Mouse (Mus musculus): ENCODE measurements at regions not wholly inside any gene's neighbourhood (a gene's known extent, or its start where the extent isn't known, plus 50 kb on each side); places are given as distances from the start of the nearest gene placed in this dataset.

DNA sequence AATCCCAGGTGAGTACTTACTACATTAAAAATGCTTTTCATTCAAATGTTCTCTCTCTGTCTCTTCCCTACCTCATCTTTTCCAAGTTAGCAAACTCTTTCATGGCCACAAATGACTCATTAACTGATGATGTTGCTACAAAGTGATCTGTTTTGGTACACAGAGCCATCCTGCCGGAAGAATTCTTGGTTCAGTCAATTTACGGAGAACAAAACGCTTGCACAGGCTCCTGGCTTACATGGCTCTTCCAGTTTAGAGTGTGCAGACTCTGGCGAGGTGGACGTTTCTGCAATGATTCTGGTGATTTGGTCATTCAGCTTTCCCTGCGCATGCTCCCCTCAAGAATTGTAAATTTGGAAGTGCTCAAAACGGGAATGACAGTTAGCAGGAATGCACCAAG lies 131.4 kb upstream of the Sel1l start:
- no peak for DNase-seq (ENCODE audit: low read depth)

DNA sequence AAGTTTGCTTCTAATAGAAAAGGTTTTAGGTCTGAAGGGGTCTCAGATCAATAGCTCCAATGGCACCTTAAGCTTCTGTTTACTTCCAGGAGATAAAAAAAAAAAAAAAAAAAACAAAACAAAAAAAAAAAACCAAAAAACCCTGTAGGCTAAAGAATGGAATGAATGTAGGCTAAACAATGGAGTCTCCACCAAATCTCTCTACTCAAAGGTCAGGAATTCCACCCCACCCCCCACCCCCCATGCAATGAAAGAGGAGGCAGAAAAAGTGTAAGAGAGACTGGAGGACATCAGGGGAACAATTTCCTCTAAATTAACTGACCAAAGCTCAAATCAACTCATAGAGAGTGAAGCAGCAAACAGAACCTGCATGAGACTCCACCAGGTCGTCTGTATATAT lies 122.1 kb upstream of the Sel1l start:
- DNase-seq (ENCODE audit: low read depth), result no peak

DNA sequence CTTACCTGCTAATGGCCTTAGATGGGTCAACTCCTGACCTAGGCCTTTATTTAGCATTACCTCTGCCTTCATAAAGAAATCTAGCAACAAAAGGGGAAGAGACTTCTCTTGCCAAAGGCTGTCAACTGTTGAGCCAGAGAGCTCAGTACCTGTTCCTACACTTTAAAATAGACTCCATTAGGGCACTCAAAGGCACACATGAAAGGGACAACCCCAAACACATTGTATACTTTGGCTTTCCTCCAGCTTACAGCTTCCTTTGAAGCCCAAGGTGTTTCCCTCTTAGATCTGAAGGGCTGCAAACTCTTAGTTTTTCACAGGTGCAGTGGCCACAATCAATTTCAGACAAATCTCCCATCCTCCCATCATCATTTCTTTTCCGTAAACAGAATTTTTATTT lies 117.0 kb upstream of the Sel1l start:
- DNase-seq (ENCODE audit: low read depth), result no peak

DNA sequence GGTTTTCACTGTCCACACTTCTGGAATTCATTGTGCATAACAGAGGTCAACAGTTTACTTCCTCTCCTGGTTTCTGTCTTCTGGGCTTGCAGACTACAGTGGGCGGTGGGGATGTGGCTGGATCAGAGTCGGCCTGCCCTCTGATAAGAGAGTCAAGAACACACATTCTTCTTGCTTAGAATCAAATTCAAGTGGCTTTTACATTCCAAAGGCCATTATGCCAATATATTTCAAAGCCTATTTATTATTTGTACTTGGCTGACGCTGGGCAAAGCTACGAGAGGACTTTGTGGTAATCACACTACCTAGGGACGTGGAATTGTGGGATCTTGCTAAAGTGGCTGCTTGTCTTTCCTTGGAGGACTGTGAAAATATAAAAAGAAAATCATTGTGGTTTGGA lies 114.3 kb upstream of the Sel1l start:
- no peak for DNase-seq (ENCODE audit: low read depth)

DNA sequence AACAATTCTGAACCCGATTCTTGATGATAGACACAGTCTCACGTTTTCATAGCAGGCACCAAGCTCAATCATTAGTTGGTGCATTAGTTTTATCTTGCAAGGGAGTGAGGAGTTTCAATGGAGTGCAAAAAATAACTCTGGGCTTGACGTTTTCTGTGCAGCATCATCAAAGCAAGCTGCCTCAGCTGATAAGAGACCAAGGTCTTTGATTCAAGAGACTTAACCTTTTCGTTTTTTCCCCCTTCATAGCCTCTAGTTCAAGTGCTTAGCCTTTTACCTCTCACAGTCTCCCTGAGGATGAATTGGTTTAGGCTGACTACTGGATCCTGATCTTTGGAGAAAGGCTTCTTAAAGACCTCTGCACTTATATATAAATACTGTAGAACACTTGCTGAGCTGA lies 109.1 kb upstream of the Sel1l start:
- no peak for DNase-seq (ENCODE audit: low read depth)

DNA sequence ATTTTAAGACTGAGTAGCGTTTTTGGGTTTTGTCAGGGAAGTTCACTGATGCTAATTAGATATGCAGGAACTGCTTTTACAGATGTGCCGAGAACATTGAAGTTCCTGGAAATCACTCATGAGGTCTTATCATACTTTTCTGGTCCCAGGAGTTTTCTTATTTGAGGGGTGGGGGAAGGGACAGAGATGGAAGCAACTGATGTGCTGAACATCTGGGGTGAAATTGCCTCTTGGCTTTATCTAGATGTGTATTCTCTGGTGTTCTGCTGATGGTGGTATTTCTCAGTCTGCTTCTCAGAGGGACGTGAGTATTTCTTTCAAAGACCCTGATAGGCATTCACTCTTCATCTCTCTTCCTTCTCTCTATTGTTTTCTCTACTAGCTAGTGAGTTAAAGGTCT lies 107.5 kb upstream of the Sel1l start:
- no peak for DNase-seq (ENCODE audit: low read depth)

DNA sequence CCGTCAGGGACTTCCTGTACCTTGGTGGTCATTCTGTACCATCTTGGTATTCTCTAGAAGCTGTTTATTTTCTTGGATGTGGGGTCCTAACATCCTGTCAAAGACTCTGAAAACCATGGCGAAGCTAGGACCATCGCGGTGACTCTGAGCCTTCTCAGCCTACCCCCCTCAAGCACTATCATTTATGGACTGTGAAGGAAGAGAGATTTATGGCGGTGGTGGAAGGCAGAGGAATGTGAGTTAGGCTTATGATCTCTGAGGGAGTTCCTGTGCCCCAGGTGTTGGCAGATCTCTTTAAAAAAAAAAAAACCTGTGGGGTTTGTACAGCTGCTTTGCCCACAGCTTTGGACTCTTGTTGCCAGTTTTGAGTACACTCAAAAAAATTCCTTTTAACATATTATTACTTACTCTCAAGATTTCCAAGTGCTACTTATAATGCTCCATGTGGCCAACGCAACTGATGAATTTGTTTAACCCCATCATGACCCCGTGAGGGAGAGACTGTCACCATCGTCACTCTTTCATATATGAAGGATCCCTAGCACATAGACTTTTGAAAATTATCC lies 99.7 kb upstream of the Sel1l start:
- DNase-seq (ENCODE audit: low read depth), result no peak

DNA sequence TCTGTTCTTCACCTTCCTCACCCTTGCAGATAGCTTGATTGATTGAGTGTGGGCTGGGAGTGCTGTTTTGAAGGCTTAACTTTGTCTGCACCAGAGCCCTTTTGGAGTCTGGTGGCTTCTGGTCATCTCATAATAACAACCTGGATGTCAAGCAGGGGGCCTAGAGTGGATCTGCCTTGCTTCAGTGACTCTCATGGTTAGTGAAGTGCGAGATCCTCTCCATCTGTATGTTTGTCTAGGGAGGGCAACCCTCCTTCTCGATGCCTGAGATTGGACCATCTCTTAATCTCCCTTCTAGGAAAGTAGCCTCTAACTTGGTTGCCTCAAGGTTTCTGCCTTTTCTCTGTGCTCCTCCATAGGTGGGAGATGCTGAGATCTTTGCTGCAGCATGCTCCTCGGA lies 99.0 kb upstream of the Sel1l start:
- DNase-seq (ENCODE audit: low read depth), result no peak

DNA sequence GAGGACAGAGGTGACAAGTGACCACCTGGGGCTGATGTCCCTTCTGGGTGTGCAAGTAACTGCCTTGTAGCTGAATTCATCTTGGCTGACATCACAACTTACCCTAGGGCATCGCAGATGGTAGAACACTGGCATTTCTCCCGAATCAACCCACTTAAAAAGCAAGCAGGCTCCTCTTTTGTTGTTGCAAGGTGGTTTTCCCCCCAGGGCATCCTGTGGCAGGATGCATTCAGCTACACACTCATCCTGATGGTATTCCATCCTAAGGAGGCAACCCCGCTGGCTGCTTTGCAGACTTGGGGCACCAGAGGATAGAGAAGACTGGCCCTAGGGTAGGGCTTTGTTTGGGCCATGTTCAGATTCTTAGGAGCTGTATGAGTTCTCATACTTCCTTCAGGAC lies 97.6 kb upstream of the Sel1l start:
- no peak for DNase-seq (ENCODE audit: low read depth)

DNA sequence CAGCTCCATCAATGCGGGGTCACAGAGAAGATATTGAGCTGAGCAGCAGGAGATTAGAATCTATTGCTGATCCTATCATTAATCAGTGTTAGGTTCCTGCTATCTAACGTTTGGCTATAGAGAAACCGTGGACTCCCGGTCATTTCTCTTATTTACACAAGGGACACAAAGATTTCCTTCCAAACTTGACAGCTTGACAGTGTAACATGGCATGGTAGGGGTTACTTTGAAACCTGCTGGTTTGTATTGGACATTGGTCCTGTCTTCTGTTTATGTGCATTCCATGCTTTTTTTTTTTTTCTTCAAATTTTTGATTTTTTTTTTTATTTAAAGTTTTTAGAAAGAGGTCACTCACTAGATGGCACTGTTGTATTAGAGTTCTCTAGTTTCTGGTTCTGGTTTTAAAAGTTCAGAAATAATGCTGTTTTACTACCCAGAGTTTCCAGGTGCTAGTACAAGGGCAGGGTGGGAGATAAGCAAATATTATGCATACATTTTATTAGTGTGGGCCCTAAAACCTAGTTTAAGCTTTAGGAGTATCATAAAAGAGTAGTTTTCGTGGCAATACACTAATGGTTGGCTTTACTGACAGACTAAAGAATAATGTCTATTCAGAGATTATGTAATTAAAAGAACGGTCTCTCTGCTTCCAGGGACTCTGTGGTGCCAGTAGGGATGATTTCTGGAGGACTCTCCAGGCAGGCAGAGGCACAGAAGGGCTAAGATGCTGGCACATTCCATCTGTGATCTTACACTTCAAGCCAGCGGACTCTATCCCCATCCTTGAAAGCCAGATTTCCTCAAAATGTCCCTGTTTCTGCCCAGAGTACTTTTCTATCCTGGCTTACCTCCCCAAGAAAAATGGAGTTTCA lies 83.8 kb upstream of the Sel1l start:
- no peak for DNase-seq (ENCODE audit: low read depth)

DNA sequence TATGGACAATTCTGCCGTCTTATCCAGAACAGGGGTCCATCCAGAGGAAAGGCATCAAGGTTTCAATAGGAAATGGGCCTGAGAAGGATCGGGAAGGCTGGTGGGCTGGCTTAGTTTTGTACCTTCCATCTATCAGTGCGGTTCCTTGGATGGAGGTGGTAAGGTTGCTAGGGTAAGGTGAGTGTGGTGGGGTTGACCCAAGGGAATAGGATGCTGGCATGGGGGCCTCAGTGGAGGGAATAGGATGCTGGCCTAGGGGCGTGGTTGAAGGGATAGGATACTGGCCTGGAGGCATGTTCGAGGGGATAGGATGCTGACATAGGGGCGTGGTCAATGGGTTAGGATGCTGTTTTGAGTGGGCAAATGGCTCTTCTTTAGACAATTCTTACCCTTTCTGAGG lies 82.6 kb upstream of the Sel1l start:
- no peak for DNase-seq (ENCODE audit: low read depth)

DNA sequence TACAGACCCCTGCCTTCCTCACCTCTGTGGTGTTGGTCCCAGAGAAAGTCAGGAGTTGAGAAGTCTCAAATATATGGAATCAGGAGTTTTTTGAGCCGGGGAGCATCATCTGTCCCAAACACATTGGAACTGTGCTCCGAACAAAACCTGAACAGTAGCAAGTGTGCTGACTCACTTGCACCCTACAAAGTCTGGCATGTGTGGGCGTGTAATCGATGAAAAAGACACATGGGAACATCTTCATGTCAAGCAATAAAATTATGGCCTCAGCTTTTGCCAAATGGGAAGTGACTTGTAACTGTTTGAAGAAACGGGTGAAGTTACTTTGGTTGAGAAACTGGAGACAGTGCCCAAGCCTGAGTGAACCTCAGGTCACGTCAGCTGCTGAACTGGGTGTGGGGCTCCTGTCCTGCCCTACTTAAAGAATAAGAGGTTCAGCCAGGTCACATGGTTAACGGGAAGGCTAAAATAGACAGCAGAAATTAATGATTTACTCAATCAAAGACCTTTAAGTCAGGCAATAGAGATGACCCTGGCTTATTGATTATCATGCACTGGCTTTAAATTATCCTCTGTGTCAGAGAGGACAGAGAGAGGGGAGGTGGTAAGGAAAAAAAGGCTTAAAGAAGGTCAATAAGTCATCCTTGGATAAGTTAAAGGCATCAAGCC lies 80.6 kb upstream of the Sel1l start:
- no peak for DNase-seq (ENCODE audit: low read depth)

DNA sequence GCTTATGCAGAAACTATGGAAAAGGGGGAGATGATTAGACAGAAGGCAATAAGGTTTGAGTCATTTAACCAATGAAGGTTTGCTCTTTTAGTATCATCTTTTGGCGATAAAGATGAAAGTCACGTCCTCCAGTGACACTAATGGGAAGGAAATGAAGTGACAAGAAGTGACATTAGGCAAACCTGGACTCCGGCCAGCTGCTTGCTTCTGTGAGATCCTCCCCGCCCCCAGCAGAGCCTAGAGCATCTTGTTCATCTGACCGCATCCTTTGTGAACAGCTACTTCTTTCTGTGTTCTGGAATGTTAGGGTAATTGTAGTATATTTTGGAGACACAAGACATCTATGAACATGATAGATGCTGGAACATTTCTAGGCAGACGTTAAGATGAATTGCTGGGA lies 78.6 kb upstream of the Sel1l start:
- no peak for DNase-seq (ENCODE audit: low read depth)

DNA sequence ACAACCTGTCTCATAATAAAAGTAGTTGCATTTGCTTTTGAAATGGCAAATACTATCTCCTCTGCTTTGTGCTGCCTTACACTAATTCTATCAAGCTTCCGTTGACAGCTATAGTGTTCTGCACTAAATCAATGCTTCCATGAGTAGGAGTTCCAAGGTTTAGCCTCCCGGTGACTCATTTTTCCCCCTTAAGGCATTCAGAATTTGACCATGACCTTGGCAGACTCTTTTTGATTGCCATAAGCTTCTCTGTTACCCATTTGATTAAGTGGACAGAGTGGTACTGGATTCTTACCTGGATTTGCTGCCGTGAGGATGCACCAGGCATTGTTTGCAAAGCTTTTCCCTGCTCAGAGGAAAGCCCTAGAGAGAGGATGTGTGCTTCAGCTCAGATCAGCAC lies 66.5 kb upstream of the Sel1l start:
- DNase-seq (ENCODE audit: low read depth), result no peak

DNA sequence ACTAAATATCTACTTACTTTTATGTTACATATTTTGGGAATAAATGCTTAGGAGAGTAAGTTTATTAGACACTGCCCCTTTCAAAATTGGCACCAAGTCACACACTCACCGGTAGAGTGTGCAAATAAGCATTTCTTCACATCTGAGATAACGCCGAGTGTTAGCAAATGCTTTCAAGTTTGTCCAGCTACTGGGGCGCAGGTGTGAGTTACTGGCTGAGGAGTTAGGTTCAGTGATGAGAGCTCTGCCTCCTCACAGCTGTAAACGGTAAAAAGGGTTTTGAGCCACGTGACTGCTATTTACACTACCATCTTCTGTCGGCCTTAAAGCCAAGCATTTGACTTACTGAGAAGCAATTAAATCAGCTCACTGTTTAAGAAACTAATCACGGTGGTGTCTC lies 61.6 kb upstream of the Sel1l start:
- DNase-seq (ENCODE audit: low read depth), result no peak
